Mouse (Mus musculus): ENCODE measurements around the gene Taok2. TPM values are rescaled to one million over a fixed set of nuclear protein-coding genes. Genes with fewer than 3 reads are reported as not detected.

The Taok2 gene
- polyA plus RNA-seq (2017; shearing (Covaris generic)) = 39.3 TPM

DNA sequence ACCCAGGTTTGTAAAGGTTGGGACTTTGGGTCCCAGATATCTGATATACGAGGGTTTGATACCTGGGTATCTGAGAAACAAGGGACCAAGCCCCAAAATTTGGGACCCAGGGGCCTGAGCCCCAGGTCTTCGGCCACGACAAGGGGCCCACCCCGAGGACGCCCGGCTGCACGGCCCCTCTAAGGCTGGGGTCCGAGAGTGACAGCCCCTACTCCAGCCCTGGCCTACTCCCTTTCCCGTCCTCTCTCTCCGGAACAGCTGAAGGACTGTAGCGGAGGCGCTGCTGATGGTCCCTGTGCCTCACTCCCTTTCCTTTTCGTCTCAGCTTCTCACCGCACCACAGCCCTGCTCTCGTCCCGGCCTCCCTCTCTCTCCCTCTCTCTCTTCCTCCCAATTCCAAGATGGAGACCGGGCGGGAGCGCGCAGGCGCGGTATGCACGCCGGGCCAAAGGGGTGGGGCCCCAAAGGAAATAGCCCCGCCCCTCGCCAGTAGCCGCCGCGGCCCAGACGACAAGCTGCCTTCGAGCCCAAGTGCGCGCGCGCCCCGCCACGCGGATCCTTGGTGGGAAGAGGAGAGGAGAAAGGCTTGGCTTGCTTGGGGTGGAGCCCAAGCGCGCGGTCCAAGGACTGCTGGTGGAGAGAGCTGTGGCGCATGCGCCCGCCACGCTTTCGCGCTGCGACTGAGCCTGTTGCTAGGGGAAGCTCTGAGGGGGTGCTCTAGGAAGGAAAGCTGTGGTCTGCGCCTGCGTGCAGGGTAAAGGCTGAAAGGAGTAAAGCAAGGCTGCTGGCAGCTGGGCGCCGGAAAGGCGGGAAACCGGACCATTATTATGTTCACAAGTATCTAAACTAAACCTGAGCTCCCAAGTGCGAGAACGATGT, at the start of gene Taok2:
TSS of gene Taok2 (minus strand) at position 418 of the 879 bp plus-strand sequence.

DNA sequence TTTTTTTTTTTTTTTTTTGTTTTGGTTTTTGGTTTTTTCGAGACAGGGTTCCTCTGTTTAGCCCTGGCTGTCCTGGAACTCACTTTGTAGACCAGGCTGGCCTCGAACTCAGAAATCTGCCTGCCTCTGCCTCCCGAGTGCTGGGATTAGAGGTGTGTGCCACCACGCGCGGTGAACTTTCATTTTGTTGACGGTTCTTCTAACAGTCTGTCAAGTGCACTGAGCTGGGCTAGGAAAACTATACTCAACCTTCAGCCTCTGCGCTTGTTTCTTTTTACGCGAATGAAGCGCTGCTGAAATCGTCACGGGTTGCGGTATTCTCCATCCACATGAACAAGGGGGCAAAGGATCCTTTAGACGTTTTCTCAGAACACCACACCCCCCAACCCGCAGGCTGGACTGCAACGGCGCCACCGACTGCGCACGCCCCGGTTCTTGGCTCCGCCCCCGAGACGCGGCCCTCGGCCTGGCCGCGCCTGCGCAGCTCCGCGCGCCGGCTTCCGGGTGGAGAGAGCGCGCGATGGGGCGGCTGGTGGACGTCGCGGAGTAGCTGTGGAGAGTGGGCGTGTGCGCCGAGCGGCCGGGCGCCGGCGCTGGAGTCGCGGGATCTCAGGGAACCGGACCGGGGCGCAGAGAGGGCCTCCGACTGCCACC, 44.0 kb upstream of the Taok2 start, which contains the start of gene Kctd13:
TSS of gene Kctd13 (plus strand) at position 496 of the 654 bp plus-strand sequence.

DNA sequence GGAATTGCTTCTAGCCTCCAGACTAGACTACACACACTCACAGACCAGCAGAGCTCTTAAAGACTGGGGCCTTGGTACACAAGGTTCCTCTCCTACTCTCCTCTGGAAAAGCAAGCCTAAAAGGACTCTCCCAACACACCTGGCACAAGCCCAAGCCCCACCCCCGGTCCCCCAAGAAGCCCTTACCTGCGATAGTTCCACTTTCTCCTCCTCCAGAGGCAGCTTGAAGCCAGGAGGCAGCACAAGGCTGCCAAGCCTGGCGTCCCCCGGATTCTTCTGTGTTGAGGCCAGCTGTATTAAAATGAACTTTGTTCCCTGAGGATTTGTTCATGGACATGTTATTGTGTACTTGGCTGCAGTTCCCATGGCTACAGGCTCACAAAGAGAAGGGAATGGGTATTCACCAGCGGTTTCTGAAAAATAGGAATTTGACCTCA, 38.1 kb upstream of the Taok2 start, which contains the start of gene Tmem219:
TSS of gene Tmem219 (minus strand) at position 294 of the 437 bp plus-strand sequence.

DNA sequence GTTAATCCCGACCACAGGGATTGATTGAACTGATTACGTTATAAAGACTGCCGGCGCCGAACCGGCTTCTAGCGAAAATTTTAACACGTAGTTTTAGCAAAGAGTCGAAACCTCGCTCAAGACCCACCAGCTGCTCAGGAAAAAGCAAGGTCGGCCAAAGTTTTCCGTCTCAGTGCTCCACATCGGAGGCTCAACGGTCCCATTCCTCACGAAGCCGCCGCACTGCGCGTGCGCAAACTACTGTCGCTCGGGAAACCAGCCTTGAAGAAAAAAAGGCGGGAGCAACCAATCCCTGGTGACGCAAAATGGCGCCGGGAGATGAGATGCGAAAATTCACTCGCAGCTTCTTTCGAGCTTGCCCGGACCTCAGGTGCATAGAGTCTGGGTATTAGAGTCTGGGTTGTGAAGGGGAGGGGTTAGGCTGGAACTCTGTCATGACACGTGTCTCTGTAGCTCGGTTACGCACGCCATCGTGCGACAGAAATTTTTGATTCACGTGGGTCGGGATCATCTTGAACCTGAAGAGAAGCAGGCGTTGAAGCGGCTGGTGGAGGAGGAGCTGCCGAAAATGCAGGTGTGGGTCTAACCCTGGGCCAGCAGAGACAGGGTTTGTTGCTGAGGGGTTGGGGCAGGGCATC, 22.2 kb downstream of the Taok2 start, which contains the start of gene Ino80e:
TSS of gene Ino80e (minus strand) at position 231 of the 638 bp plus-strand sequence.

DNA sequence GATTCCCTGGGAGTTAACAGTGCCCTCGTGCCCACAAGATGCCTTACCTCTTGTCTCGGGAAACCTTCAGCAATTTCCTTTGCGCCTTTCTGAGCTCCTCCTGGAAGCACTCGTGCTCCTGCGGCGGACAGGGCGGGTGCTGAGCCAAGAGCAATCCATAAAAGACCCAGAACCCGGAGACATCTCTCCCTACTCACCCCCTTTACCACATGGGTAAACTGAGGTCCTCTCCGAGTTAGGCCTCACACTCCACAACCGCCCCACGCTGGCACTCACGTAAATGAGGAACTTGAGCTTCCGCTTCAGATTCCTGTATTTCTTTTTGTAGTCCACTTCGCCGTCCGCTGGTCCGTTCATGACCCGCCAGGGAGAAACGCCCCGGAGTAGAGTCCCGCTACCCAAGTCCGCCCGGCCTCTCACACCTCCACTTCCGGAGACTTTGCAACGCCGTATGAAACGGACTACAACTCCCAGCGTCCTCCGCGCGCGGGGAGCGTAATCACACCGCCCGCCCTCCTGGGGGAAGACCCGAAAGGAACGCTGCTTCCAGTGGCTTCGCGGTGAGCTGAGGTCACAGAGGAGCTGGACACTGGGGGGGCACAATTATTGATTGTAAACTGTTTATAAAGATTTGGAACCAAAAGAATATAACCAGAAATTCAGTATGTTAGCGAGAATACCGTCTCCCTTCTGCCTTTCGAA, 22.9 kb downstream of the Taok2 start, which contains the start of gene Hirip3:
TSS of gene Hirip3 (plus strand) at position 544 of the 702 bp plus-strand sequence.

DNA sequence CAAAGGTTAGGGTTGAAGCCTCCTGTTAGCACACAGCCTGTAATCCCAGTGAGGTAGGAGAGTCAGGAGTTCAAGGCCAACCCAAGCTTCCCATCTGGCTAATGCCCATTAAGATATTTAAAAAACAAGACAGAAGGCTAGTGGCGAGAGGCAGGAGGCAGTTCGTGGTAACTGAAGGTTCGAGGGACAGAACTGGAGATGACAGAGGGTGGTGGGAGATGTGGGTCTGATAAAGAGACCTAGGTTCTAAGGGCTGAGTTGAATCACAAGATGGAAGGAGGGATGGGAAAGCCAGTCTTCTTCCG, 37.4 kb downstream of the Taok2 start, which contains the start of gene Doc2a:
TSS of gene Doc2a (plus strand) at position 301 of the 305 bp plus-strand sequence.

DNA sequence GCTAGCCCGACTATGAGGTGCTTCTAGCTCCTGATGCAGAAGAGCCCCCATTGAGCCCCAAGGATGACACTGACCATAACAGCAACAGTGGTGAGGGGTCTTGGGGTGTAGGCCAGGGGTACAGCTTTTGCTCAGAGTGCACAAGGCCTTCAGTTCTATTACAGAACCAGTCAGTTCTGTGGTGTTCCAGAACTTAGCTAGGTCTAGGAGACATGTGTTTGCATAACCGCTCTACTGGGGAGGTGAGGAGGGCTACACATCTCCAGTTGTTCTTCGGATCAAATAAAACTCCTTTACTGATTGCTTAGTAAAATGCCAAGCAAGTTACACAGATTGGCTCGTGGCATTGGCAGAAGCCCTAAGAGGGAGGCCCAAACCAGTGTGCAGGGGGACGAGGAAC, 53.0 kb downstream of the Taok2 start, which contains the start of gene 4930451I11Rik:
TSS of gene 4930451I11Rik (minus strand) at position 101 of the 400 bp plus-strand sequence.

Other genes with a start within 250 kb of the Taok2 start
- 79.6 TPM for gene Sgf29, start 235.4 kb downstream of the Taok2 start, polyA plus RNA-seq (2017; shearing (Covaris generic))
- 0.29 TPM for gene Sult1a1, start 208.3 kb downstream of the Taok2 start, polyA plus RNA-seq (2017; shearing (Covaris generic))
- gene Bola2, start 189.3 kb downstream of the Taok2 start, polyA plus RNA-seq (2017; shearing (Covaris generic)) = 102 TPM
- gene Slx1b, start 188.9 kb downstream of the Taok2 start, polyA plus RNA-seq (2017; shearing (Covaris generic)) = 2.0 TPM
- gene Coro1a, start 176.9 kb downstream of the Taok2 start, polyA plus RNA-seq (2017; shearing (Covaris generic)) = 1,760 TPM
- 18.7 TPM for gene Mapk3, start 125.1 kb downstream of the Taok2 start, polyA plus RNA-seq (2017; shearing (Covaris generic))
- 2.5 TPM for gene Gdpd3, start 118.4 kb downstream of the Taok2 start, polyA plus RNA-seq (2017; shearing (Covaris generic))
- 341 TPM for gene Ypel3, start 107.7 kb downstream of the Taok2 start, polyA plus RNA-seq (2017; shearing (Covaris generic))
- 2.8 TPM for gene Tbx6, start 103.2 kb downstream of the Taok2 start, polyA plus RNA-seq (2017; shearing (Covaris generic))
- gene Ppp4c, start 92.2 kb downstream of the Taok2 start, polyA plus RNA-seq (2017; shearing (Covaris generic)) = 405 TPM
- gene Fam57b, start 87.0 kb downstream of the Taok2 start, polyA plus RNA-seq (2017; shearing (Covaris generic)) = not detected
- not detected for gene 4930451I11Rik, start 53.1 kb downstream of the Taok2 start, polyA plus RNA-seq (2017; shearing (Covaris generic))
- gene Doc2a, start 37.3 kb downstream of the Taok2 start, polyA plus RNA-seq (2017; shearing (Covaris generic)) = 0.45 TPM
- gene Hirip3, start 22.7 kb downstream of the Taok2 start, polyA plus RNA-seq (2017; shearing (Covaris generic)) = 13.9 TPM
- gene Ino80e, start 22.3 kb downstream of the Taok2 start, polyA plus RNA-seq (2017; shearing (Covaris generic)) = 55.1 TPM
- gene Tmem219, start 38.2 kb upstream of the Taok2 start, polyA plus RNA-seq (2017; shearing (Covaris generic)) = 41.2 TPM
- 37.4 TPM for gene Kctd13, start 44.2 kb upstream of the Taok2 start, polyA plus RNA-seq (2017; shearing (Covaris generic))
- 0.30 TPM for gene Asphd1, start 64.9 kb upstream of the Taok2 start, polyA plus RNA-seq (2017; shearing (Covaris generic))
- 0.27 TPM for gene Sez6l2, start 65.9 kb upstream of the Taok2 start, polyA plus RNA-seq (2017; shearing (Covaris generic))
- 127 TPM for gene Cdipt, start 91.2 kb upstream of the Taok2 start, polyA plus RNA-seq (2017; shearing (Covaris generic))
- gene Cdiptos, start 91.4 kb upstream of the Taok2 start, polyA plus RNA-seq (2017; shearing (Covaris generic)) = 0.57 TPM
- 75.7 TPM for gene Mvp, start 129.9 kb upstream of the Taok2 start, polyA plus RNA-seq (2017; shearing (Covaris generic))
- 1.7 TPM for gene Pagr1b, start 131.8 kb upstream of the Taok2 start, polyA plus RNA-seq (2017; shearing (Covaris generic))
- gene Pagr1a, start 132.6 kb upstream of the Taok2 start, polyA plus RNA-seq (2017; shearing (Covaris generic)) = 49.8 TPM
- gene Gm42742, start 136.4 kb upstream of the Taok2 start, polyA plus RNA-seq (2017; shearing (Covaris generic)) = 13.4 TPM
- gene Prrt2, start 136.5 kb upstream of the Taok2 start, polyA plus RNA-seq (2017; shearing (Covaris generic)) = 4.9 TPM
- gene Maz, start 142.3 kb upstream of the Taok2 start, polyA plus RNA-seq (2017; shearing (Covaris generic)) = 66.5 TPM
- gene Kif22, start 157.8 kb upstream of the Taok2 start, polyA plus RNA-seq (2017; shearing (Covaris generic)) = 3.0 TPM
- gene Zg16, start 202.6 kb upstream of the Taok2 start, polyA plus RNA-seq (2017; shearing (Covaris generic)) = not detected
- 70.4 TPM for gene AI467606, start 206.7 kb upstream of the Taok2 start, polyA plus RNA-seq (2017; shearing (Covaris generic))
- 11.2 TPM for gene Qprt, start 237.5 kb upstream of the Taok2 start, polyA plus RNA-seq (2017; shearing (Covaris generic))

Measured in effector memory CD4-positive, alpha-beta T cell, adult 7 months (primary cell).